Mouse (Mus musculus): ENCODE results near the gene Dus3l. TPM values are rescaled to one million over a fixed set of nuclear protein-coding genes. Genes with fewer than 3 reads are reported as not detected.

Dus3l gene
- polyA plus RNA-seq, 1 experiment = 81.7 TPM

DNA sequence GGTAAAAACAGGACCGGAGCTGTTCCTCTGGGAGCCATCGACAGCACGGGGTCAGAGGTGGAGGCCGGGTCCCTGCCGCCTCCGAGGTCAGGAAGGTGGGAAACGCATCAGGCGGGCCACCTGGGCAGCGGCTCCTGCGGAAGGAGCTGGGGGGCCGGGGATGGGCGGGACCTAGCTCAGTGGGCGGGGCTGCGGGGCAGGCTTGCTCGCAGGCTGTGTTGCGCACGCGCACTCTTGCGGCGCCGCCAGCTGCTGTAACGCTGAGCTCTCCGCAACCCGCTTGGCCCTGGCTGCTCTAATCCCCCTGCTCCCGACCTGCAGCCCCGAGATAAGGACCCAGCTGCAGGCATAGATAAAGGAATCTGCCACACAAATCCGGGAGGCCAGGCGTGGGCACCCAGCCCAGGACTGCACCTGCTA, 2.6 kb upstream of the Dus3l start:
- peaks cover 7% of the 10 kb centered on the region for H3K4me1 ChIP-seq (ENCODE audit: control insufficient read depth, insufficient read depth, low read length)
- WGBS = under 1% methylated on average over 28 of the region's 28 CpGs
- peak; percentile 84 for DNase-seq
- peak overlapping the region; percentile 64 for H3K4me3 ChIP-seq (replicated peaks; ENCODE audit: extremely low read depth, low read depth, low read length)
- TF ChIP-seq POLR2A (IDR thresholded peaks at IDR 0.05; ENCODE audit: borderline replicate concordance, extremely low read depth, low read depth, low read length) (peak; percentile 67; the same call in 1 of the 2 replicates), CTCF (IDR thresholded peaks at IDR 0.05; ENCODE audit: insufficient read depth, low read length) (no peak)

DNA sequence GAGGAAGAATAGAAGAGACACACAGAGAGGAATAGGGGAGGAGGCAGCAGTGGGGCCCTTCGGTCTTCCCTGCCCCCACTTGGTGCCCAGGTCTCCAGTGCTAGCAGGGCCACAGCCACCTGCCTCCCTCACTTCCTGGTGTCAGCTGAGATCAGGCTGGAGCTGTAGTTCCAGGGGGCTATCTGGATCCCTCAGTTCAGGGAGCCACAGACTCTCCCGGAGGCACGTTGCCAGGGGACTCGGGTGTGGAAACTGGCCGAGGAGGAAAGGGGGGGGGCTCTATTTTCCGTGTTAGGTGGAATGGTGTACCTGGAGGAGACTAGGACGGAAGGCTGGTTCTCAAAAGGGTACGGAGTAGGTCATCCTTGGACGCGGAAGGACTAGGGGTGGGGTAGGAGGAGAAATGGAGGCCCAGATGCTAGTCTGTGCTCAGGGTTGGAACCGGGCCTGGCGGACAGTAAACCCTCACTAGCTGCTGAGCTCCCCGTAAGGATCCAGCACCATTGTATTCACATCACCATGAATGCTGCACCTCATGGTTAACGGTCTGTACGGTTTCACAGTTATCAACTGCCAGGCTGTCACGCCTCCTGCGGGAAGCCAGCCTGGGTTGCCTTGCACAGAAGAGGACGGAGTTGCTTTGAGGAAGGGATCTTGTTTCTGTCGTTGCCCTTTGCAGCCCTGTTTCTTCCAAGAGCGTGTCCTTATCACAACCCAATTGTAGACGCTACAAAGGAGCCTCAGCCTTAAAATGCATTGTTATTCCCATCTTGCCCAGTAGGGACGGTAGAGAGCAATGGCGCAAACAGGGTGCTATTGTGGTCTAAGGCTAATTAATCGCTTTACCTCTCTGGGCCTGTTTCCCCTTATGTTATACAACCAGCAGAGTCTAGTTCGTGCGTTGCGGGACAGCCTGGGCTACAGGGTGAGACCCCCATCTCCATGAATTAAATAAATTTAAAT, 1.5 kb upstream of the Dus3l start:
- no peak overlapping the region for H3K4me3 ChIP-seq (replicated peaks; ENCODE audit: extremely low read depth, low read depth, low read length)
- peaks cover 7% of the 10 kb centered on the region; the same call in 1 of the 2 replicates for H3K4me1 ChIP-seq (ENCODE audit: control insufficient read depth, insufficient read depth, low read length)
- peak; percentile 47 for DNase-seq
- 38% methylated on average over 27 of the region's 27 CpGs for whole genome bisulfite sequencing
- peak; percentile 77 for TF ChIP-seq CTCF (IDR thresholded peaks at IDR 0.05; ENCODE audit: insufficient read depth, low read length)
- no peak for TF ChIP-seq POLR2A (IDR thresholded peaks at IDR 0.05; ENCODE audit: borderline replicate concordance, extremely low read depth, low read depth, low read length)

DNA sequence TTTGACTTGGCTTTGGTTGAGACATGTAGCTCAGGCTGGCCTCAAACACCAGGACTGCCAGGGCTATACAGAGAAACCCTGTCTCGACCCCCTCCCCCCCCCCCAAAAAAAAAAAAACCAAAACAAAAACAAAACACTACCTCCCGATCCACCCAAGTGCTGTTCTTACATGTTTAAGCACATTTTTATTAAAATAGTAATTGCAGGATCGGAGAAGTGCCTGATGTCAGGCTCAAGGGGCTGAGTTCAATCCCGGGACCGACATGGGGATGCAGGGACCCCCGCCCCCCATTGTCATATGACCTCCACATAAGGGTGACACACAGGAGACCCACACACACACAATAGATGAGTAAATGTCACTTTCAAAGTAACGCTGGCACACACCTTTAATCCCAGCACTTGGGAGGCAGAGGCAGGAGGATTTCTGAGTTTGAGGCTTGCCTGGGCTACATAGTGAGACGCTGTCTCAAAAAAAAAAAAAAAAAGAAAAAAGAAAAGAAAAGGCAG, 761 bp upstream of the Dus3l start:
- Histone ChIP-seq H3K4me1 (ENCODE audit: control insufficient read depth, insufficient read depth, low read length) (peaks cover 7% of the 10 kb centered on the region; the same call in 1 of the 2 replicates), H3K4me3 (replicated peaks; ENCODE audit: extremely low read depth, low read depth, low read length) (no peak overlapping the region)
- 69% methylated on average over 8 of the region's 8 CpGs for WGBS
- TF ChIP-seq POLR2A (IDR thresholded peaks at IDR 0.05; ENCODE audit: borderline replicate concordance, extremely low read depth, low read depth, low read length) = no peak
- TF ChIP-seq CTCF (IDR thresholded peaks at IDR 0.05; ENCODE audit: insufficient read depth, low read length) = no peak
- no peak for DNase-seq

DNA sequence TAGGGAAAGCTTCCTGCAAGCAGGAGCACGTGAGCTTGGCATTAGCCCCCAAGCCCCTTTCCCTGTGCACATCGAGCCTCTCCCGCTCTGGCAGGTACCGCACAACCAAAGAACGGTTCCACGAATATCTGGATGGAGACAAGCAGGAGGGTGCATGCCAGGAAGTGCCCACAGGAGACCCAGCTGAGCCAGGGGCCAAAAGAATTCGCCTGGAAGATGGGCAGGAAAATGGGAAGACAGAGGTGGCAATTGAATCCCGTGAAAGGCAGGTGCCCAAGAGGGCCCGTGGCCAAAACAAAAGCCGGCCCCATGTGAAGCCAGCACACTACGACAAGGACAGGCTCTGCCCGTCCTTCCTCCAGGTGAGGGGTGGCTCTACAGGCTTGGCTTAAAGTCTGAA, 874 bp downstream of the Dus3l start:
- TF ChIP-seq CTCF (IDR thresholded peaks at IDR 0.05; ENCODE audit: insufficient read depth, low read length) (no peak), POLR2A (IDR thresholded peaks at IDR 0.05; ENCODE audit: borderline replicate concordance, extremely low read depth, low read depth, low read length) (no peak)
- 44% methylated on average over 12 of the region's 12 CpGs for WGBS
- no peak for DNase-seq
- Histone ChIP-seq H3K4me3 (replicated peaks; ENCODE audit: extremely low read depth, low read depth, low read length) (peak overlapping the region; percentile 29), H3K4me1 (ENCODE audit: control insufficient read depth, insufficient read depth, low read length) (peaks cover 7% of the 10 kb centered on the region; the same call in 1 of the 2 replicates)

DNA sequence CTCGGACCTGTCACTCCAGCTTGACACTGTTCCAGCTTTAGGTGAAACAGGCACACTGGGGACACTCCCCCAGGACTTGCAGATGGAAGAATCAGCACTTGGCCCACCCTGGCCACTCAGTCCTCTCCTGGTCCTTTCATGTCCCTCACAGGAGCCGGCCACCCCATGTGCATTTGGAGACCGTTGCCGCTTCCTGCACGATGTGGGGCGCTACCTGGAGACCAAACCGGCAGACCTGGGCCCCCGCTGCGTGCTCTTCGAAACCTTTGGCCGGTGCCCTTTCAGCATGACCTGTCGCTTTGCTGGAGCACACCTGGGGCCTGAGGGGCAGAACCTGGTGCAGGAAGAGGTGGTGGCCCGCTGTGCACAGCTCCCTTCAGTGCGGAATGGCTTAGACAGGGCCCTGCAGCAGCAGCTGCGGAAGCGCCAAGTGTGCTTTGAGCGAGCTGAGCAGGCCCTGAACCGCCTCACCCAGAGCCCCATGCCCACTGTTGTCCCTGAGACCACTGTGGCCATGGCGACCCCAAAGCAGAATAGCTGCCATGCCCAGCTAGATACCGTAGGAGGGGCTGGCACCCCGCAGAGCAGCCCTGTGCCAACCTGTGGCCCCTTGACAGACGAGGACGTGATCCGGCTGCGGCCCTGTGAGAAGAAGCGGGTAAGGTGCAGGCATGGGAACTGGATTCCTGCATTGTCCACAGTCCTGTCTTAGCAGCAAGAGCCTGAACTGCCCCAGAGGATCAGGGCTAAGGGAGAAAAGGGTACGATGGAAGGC, 2.3 kb downstream of the Dus3l start:
- WGBS = 96% methylated on average over 27 of the region's 27 CpGs

DNA sequence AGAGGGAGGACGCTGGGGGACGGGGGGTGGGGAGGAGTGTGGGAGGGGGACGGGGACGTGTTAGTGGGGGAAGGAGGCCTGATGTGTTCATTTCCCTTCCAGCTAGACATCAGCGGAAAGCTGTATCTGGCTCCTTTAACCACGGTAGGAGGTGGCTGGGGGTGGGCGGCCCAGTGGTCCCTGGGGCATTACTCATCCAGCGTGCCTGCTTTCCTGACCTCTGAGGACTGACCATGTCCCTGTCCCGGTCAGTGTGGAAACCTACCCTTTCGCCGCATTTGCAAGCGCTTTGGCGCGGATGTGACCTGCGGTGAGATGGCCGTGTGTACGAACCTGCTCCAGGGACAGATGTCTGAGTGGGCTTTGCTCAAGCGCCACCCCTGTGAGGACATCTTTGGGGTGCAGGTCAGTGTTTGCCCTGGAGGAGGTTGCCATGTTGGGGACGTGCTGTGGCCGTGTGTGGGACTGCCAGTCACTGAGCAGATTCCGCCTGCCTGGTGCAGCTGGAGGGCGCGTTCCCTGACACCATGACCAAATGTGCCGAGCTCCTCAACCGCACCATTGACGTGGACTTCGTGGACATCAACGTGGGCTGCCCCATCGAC, 3.1 kb downstream of the Dus3l start:
- no peak for DNase-seq
- no peak overlapping the region for H3K4me3 ChIP-seq (replicated peaks; ENCODE audit: extremely low read depth, low read depth, low read length)
- no peak for TF ChIP-seq CTCF (IDR thresholded peaks at IDR 0.05; ENCODE audit: insufficient read depth, low read length)
- no peak for TF ChIP-seq POLR2A (IDR thresholded peaks at IDR 0.05; ENCODE audit: borderline replicate concordance, extremely low read depth, low read depth, low read length)
- peaks cover 4% of the 10 kb centered on the region; the same call in 1 of the 2 replicates for H3K4me1 ChIP-seq (ENCODE audit: control insufficient read depth, insufficient read depth, low read length)
- 95% methylated on average over 29 of the region's 29 CpGs for WGBS

More for the DNA sequence above, 2.3 kb downstream of the Dus3l start:
- DNase-seq = no peak
- H3K4me3 ChIP-seq (replicated peaks; ENCODE audit: extremely low read depth, low read depth, low read length) = no peak overlapping the region
- TF ChIP-seq POLR2A (IDR thresholded peaks at IDR 0.05; ENCODE audit: borderline replicate concordance, extremely low read depth, low read depth, low read length) (no peak), CTCF (IDR thresholded peaks at IDR 0.05; ENCODE audit: insufficient read depth, low read length) (no peak)
- H3K4me1 ChIP-seq (ENCODE audit: control insufficient read depth, insufficient read depth, low read length) = peaks cover 7% of the 10 kb centered on the region; the same call in 1 of the 2 replicates

DNA sequence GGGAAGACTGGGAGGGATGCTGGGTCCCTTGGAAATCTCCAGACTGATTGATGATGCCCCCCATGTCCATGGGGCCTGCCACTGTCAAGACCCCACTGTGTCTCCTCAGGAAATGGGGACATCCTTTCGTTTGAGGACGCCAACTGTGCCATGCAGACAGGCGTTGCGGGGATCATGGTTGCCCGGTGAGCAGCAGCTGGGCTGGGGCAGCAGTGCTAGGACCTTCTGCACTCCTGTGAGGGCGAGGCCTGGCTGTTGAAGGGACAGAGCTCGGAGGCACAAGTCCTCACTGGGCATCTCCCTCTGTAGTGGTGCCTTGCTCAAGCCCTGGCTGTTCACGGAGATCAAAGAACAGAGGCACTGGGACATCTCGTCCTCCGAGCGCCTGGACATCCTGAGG, 4.4 kb downstream of the Dus3l start:
- WGBS = 94% methylated on average over 11 of the region's 11 CpGs
- no peak for DNase-seq

DNA sequence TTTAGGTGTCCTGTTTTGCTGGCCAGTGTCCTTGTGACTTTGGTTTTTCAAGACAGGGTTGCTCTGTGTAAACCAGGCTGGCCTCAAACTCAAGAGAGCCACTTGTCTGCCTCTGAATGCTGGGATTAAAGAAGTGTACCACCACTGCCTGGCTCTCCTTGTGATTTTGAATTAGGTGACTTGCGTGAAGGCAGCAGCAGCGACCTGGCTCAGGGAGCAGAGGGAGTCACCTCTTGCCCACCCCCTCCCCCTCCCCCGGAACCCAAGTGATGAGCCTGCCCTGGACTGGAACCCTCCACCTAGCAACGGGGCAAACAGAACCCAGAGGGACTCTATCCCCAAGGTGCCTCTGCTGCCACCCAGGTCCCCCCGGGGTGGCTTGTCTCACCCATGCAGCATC, 5.4 kb downstream of the Dus3l start, which contains the start of gene Prr22:
Gene Prr22, plus strand, starts transcription at position 301 of the 400 bp plus-strand sequence.
- DNase-seq = no peak
- Histone ChIP-seq H3K4me3 (replicated peaks; ENCODE audit: extremely low read depth, low read depth, low read length) (no peak within 1 kb of the TSS), H3K4me1 (ENCODE audit: control insufficient read depth, insufficient read depth, low read length) (no peaks in the 10 kb centered on the region)
- TF ChIP-seq CTCF (IDR thresholded peaks at IDR 0.05; ENCODE audit: insufficient read depth, low read length) (no peak), POLR2A (IDR thresholded peaks at IDR 0.05; ENCODE audit: borderline replicate concordance, extremely low read depth, low read depth, low read length) (no peak)
- WGBS = 89% methylated on average over 5 of the region's 5 CpGs

More for the DNA sequence above, 4.4 kb downstream of the Dus3l start:
- H3K4me1 ChIP-seq (ENCODE audit: control insufficient read depth, insufficient read depth, low read length) = 0 out of 2 replicates have a peak, but pooled peaks cover 3% of the 10 kb centered on the region
- H3K4me3 ChIP-seq (replicated peaks; ENCODE audit: extremely low read depth, low read depth, low read length) = no peak overlapping the region
- TF ChIP-seq CTCF (IDR thresholded peaks at IDR 0.05; ENCODE audit: insufficient read depth, low read length) (no peak), POLR2A (IDR thresholded peaks at IDR 0.05; ENCODE audit: borderline replicate concordance, extremely low read depth, low read depth, low read length) (no peak)

Data from lung, adult 2 months (tissue).